Mouse (Mus musculus): Measurements from ENCODE around the gene Cep152.

Gene Cep152

GRCm38 (mm10) chr2:125624837-125625351, at the start of gene Cep152:
TSS of gene Cep152 (minus strand) at chr2:125625113.
- peak; percentile 98 to 99 for DNase-seq

DNA sequence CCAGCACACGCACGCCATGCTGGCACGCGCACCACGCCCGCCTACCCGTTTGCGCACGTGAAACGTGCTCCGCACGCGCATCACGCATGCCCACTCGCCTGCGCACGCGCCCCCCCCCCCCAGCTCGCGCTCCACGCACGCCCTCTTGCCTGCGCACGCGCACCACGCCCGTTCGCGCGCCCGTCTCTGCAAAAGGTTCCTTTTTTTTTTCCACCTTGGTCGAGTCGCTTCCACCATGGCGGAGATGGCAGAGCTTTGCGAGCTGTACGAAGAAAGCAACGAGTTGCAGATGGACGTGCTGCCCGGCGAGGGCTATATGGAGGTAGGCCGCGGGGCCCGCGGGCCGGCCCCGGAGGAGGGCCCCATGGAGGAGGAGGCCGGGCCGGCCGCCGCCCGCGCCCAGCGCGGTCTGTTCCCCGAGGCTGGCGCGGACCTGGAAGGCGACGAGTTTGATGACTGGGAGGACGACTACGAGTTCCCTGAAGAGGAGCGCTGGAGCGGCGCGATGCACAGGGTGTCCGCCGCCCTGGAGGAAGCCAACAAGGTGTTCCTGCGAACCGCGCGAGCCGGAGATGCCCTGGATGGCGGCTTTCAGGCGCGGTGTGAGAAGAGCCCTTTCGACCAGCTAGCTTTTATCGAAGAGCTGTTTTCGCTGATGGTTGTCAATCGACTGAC, 48.2 kb upstream of the Cep152 start, which contains the start of gene Eid1:
TSS of gene Eid1 (plus strand) at position 139 of the 675 bp plus-strand sequence.
- peak; percentile 66 to 80 for DNase-seq

DNA sequence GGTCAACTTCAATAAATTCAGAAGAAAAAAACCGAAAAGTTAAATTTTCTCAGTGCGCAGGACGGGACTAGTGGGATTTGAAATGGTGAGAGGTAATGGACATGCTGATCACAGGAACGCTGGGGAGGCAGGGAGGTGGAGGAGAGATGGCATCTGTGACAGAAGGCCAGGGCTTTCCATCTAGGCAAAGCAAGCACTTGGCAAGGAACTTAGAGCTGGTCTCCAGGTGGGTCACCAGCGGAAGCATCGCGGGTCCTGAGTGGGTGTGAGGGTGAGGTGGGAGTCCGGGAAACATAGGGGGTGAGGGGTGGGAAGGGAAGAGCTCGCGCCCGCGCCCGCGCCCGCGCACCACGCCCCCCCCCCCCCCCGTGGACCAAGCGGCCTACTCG, 47.6 kb upstream of the Cep152 start:
- DNase-seq: no peak

GRCm38 (mm10) chr2:125670846-125671245, 45.9 kb upstream of the Cep152 start:
- no peak for DNase-seq

DNA sequence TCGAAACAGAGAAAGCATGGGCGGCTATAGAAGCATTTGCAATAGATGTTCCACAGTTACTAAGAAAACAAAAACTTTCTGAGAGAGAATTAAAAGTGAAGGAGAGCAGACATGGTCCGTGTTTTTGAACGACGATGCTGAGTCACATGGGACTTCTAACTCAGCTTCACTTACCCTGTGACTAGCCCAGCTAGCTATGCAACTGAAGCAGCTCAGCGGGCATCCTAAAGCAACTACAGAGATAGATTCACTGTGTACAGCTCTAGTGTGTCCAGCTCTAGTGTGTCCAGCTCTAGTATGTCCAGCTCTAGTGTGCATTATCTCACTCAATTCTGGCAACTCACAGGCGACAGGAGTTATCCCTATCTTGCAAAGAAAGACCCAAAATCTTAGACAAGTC, 42.8 kb upstream of the Cep152 start:
- DNase-seq: no peak

GRCm38 (mm10) chr2:125667184-125667583, 42.3 kb upstream of the Cep152 start:
- DNase-seq: peak in 1 of 2 experiments; percentile 29

DNA sequence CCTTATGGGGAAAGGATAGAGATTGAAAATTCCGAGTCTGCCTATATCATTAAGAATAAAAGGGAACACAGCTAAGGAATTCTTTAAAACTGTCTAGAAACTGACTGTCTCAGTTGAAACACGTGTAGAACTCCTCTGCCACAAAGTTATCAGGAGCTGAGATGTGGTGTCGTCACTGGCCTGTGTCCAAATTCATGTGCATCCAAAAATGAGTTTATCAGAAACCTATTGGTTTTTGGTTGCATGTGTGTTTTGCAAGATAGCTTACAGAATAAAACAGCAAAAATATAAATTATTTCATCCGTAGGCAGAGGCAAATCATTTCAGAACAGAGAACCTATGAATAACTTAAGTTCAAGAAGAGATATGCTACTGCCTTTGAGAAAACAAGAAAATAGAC, 41.8 kb upstream of the Cep152 start:
- DNase-seq: no peak

DNA sequence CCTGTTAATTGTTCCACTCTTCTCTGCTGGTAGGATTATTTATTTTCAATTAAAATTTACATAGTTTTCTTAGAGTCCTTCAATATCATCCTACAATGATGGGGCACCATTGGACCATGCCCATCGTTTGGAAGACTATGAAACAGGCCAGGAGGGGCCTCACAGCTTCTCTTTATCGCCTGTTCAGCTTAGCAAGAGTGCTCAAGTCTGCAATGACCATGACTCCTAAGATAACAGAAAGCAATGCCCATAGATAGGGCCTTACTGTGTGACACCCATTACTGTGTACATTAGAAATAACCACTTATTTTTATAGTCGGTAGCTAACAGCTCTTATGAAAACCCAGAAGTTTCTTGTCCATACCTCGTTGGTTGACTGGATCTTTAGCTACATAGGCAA, 41.0 kb upstream of the Cep152 start:
- no peak for DNase-seq

GRCm38 (mm10) chr2:125665213-125665612, 40.3 kb upstream of the Cep152 start:
- DNase-seq: no peak

- DNase-seq: no peak
Measured at GRCm38 (mm10) chr2:125662517-125662916, 37.6 kb upstream of the Cep152 start.

- no peak for DNase-seq
Measured at GRCm38 (mm10) chr2:125661156-125661555, 36.2 kb upstream of the Cep152 start.

- DNase-seq: peak in 1 of 2 experiments; percentile 17
Measured at GRCm38 (mm10) chr2:125660537-125661130, 35.7 kb upstream of the Cep152 start.

DNA sequence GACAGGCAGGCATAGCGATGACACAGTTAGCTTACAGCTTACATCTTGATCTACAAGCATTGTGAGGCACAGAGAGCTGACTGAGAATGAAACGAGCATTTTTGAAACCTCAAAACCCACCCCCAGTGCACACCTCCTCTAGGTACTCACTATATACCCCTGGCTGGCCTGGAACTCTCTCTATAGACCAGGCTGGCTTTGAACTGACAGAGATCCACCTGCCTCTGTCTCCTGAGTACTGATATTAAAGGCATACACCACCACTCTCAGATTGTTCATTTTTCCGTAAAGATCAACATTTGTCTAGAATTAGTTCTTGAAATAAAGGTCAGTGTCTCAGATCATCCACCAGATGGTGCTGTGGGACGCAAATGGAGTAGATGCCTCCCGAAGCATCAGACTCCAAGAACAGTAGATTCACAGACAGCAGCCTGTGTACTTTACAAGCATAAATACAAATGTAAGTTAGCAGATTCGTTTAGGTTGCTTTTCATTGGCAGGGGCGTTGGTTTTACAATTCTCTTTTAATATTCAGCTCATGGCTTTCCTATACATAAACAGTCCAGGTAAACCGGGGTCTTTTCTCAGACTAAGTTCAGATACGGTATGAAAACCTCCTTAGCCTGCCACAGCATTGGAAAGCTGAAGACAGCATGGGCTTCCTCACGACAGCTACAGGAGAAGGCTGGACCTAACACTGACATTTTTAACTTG, 35.1 kb upstream of the Cep152 start:
- DNase-seq: peak; percentile 40 to 66

GRCm38 (mm10) chr2:125655391-125655790, 30.5 kb upstream of the Cep152 start:
- DNase-seq: no peak

DNA sequence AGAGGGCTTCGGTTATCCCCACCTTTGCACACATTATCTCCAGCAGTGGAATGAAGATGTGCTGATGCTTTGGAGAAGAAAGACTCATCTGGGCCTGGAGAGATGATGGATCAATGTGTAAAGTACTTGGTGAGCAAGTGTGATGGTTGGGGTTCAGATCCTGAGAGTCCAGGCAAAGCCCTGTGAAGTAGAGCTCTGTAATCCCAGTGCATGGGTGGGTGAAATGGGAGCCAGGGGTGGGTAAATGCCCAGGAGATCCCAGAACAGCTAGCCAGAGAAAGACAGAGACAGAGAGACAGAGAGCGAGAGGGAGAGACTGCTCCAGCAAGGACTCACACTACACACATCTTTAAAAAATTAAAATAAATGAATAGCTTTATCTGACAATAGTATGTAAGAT, 28.4 kb upstream of the Cep152 start:
- no peak for DNase-seq

DNA sequence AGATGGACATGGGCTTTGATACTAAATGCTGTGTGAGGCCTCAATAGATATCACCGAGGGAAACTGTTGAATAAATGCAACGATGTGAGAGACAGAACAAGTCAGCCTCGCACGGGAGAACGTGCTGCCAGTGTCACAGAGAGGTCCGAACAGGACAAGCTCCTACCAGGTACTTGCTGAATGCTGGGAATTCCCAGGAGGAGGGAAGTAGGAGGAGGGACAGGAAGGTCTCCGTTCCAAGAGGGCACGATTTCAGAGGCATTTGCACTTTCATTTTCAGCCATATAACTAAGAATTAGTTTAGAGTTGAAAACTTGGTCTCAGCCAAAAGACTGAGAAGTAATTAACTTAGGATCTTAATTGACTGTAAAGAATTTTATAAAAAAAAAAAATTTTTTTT, 26.6 kb upstream of the Cep152 start:
- DNase-seq: no peak

GRCm38 (mm10) chr2:125650742-125651352, 25.9 kb upstream of the Cep152 start:
- no peak for DNase-seq

DNA sequence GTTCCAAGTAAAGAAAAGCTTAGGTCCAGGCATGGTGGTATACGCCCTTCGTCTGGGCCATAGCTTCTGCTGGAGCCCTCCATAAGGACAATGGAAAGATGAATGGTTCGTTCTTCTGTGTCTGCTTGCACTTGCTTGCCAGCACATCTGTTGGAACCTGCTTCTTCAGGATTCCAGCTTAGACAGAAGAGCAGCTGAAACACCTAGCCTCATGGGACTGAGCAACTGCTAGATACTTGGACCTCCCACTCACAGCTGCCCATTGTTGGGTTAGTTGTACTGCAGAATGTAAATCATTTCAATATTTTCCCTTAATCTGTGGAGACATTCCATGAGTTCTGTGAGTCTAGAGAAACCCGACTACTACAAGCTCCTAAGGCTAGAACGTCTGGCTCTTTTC, 25.1 kb upstream of the Cep152 start:
- DNase-seq: no peak

DNA sequence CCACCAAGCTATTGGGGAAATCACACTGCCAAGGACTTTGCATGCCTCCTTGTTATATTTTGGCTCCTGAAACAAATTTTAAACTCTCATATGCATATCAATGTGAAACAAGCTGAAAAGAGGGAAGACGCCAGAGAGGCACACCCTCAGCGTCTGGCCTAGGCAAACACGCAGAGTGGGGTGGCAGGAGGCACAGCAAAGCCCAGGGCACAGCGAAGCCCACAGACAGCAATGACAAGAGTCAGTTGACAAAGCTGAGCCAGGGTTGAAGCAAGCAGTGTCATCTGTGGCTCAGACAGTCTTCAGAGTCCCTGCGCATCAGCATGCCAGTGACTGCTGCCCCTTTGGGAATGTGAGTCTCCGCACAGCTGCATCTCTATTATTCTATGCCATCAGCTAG, 20.0 kb upstream of the Cep152 start:
- DNase-seq: no peak

- DNase-seq: no peak
Measured at GRCm38 (mm10) chr2:125637331-125637730, 12.4 kb upstream of the Cep152 start.

- DNase-seq: no peak
Measured at GRCm38 (mm10) chr2:125630010-125630409, 5.1 kb upstream of the Cep152 start.

DNA sequence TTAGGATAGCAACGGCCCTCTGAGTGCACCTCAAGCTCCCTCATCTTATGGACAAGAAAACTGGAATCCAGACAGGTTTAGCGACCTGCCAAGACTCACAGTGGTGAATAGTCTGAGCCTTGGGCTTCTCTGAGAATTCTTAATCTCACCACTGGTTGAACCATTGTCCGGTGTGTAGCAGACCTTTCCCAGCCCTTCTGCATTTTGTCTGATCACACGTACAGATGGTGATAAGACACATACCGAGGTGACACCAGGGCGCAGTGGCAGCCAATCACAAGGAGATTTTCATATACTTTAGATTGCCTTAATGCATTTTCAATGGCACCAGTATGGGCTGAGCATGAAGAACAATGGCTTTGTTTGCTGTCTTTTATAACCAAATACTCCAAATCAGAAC, 3.6 kb upstream of the Cep152 start:
- no peak for DNase-seq

- DNase-seq: no peak
Measured at GRCm38 (mm10) chr2:125626536-125626935, 1.6 kb upstream of the Cep152 start.

Data from lung, adult 18-20 months (tissue).